Mouse (Mus musculus): ENCODE data around the gene 4930522H14Rik. TPM values are rescaled to one million over a fixed set of nuclear protein-coding genes. Genes with fewer than 3 reads are reported as not detected.

Gene 4930522H14Rik
- total RNA-seq (2012; rRNA removed), result not detected in 2 replicates

GRCm38 (mm10) chr4:109531111-109531510 is at the start of gene 4930522H14Rik:
Gene 4930522H14Rik (minus strand): TSS chr4:109531297.
- in situ Hi-C loops (cut with MboI; ENCODE audit: low sequenced_read_pairs in 2 of 2, unreplicated experiment in 2 of 2), result no loop called here

DNA sequence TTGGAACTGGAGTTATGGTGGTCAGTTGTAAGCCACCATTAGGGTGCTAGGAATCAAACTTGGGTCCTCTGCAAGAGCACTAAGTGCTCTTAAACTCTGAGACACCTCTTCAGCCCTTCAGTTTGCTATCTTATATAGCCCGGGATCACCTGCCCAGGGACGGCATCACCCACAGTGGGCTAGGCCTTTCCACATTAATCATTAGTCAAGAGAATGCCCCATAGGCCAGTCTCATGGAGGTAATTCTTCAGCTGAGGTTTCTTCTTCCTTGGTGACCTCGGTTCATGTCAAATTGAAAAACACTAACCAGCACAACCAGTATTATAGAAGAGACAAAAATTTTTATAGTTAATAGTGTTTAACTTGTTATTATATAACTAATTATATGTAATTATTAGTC is 47.3 kb upstream of the 4930522H14Rik start:
- in situ Hi-C loops (cut with MboI; ENCODE audit: low sequenced_read_pairs in 2 of 2, unreplicated experiment in 2 of 2), result no loop called here
- no peak overlapping the region for H3K9ac ChIP-seq (ENCODE audit: insufficient read depth, low read depth, low read length, poor library complexity, severe bottlenecking)

More at GRCm38 (mm10) chr4:109531111-109531510, at the start of gene 4930522H14Rik:
- Histone ChIP-seq H3K27ac (ENCODE audit: insufficient read depth, low read depth, low read length, poor library complexity, severe bottlenecking) (no peak within 1 kb of the TSS), H3K36me3 (ENCODE audit: control insufficient read depth, insufficient read depth, low read length, poor library complexity, severe bottlenecking) (no peaks in the 10 kb centered on the region), H3K9me3 (ENCODE audit: control insufficient read depth, insufficient read depth, low read depth, low read length) (no peaks in the 10 kb centered on the region), H3K4me1 (ENCODE audit: control insufficient read depth in 2 of 2, insufficient read depth in 2 of 2, low read length in 2 of 2, poor library complexity in 1 of 2) (no peaks in the 10 kb centered on the region), H3K9ac (ENCODE audit: insufficient read depth, low read depth, low read length, poor library complexity, severe bottlenecking) (no peak within 1 kb of the TSS), H3K4me3 (ENCODE audit: insufficient read depth in 1 of 2, low read depth in 1 of 2, low read length in 2 of 2, poor library complexity in 1 of 2, severe bottlenecking in 1 of 2) (no peak within 1 kb of the TSS)
- DNase-seq (ENCODE audit: low read depth, low spot score), result no peak
- no peak for TF ChIP-seq CHD2 (IDR thresholded peaks at IDR 0.05; ENCODE audit: low read depth, low read length)
- TF ChIP-seq ZNF384 (IDR thresholded peaks at IDR 0.05; ENCODE audit: low read depth, low read length), result no peak
- no peak for TF ChIP-seq HCFC1 (IDR thresholded peaks at IDR 0.05; ENCODE audit: borderline replicate concordance, insufficient read depth, low read length)
- no peak for TF ChIP-seq MAFK (IDR thresholded peaks at IDR 0.05; ENCODE audit: insufficient read depth, low read depth, low read length)
- no peak for TF ChIP-seq ZC3H11A (IDR thresholded peaks at IDR 0.05; ENCODE audit: borderline replicate concordance, low read depth, low read length)

GRCm38 (mm10) chr4:109576933-109577332 is 45.8 kb upstream of the 4930522H14Rik start:
- no peaks in the 10 kb centered on the region for H3K4me1 ChIP-seq (ENCODE audit: control insufficient read depth in 2 of 2, insufficient read depth in 2 of 2, low read length in 2 of 2, poor library complexity in 1 of 2)
- DNase-seq (ENCODE audit: low read depth, low spot score), result no peak

More for the DNA sequence above, 47.3 kb upstream of the 4930522H14Rik start:
- H3K4me1 ChIP-seq (ENCODE audit: control insufficient read depth in 2 of 2, insufficient read depth in 2 of 2, low read length in 2 of 2, poor library complexity in 1 of 2), result no peaks in the 10 kb centered on the region
- H3K9me3 ChIP-seq (ENCODE audit: control insufficient read depth, insufficient read depth, low read depth, low read length), result no peaks in the 10 kb centered on the region
- TF ChIP-seq CHD2 (IDR thresholded peaks at IDR 0.05; ENCODE audit: low read depth, low read length) (no peak), HCFC1 (IDR thresholded peaks at IDR 0.05; ENCODE audit: borderline replicate concordance, insufficient read depth, low read length) (no peak), MAFK (IDR thresholded peaks at IDR 0.05; ENCODE audit: insufficient read depth, low read depth, low read length) (no peak), ZNF384 (IDR thresholded peaks at IDR 0.05; ENCODE audit: low read depth, low read length) (no peak), ZC3H11A (IDR thresholded peaks at IDR 0.05; ENCODE audit: borderline replicate concordance, low read depth, low read length) (no peak)
- H3K27ac ChIP-seq (ENCODE audit: insufficient read depth, low read depth, low read length, poor library complexity, severe bottlenecking), result no peak overlapping the region
- DNase-seq (ENCODE audit: low read depth, low spot score), result no peak
- no peaks in the 10 kb centered on the region for H3K36me3 ChIP-seq (ENCODE audit: control insufficient read depth, insufficient read depth, low read length, poor library complexity, severe bottlenecking)
- no peak overlapping the region for H3K4me3 ChIP-seq (ENCODE audit: insufficient read depth in 1 of 2, low read depth in 1 of 2, low read length in 2 of 2, poor library complexity in 1 of 2, severe bottlenecking in 1 of 2)

GRCm38 (mm10) chr4:109574845-109575244 is 43.7 kb upstream of the 4930522H14Rik start:
- peak overlapping the region in 1 of 2 experiments; percentile 42; a peak in 2 of 4 replicates for H3K4me3 ChIP-seq (ENCODE audit: insufficient read depth in 1 of 2, low read depth in 1 of 2, low read length in 2 of 2, poor library complexity in 1 of 2, severe bottlenecking in 1 of 2)
- no peak for TF ChIP-seq MAFK (IDR thresholded peaks at IDR 0.05; ENCODE audit: insufficient read depth, low read depth, low read length)
- TF ChIP-seq HCFC1 (IDR thresholded peaks at IDR 0.05; ENCODE audit: borderline replicate concordance, insufficient read depth, low read length), result no peak
- TF ChIP-seq ZC3H11A (IDR thresholded peaks at IDR 0.05; ENCODE audit: borderline replicate concordance, low read depth, low read length), result no peak
- TF ChIP-seq ZNF384 (IDR thresholded peaks at IDR 0.05; ENCODE audit: low read depth, low read length), result no peak
- TF ChIP-seq CHD2 (IDR thresholded peaks at IDR 0.05; ENCODE audit: low read depth, low read length), result no peak
- in situ Hi-C loops (cut with MboI; ENCODE audit: low sequenced_read_pairs in 2 of 2, unreplicated experiment in 2 of 2), result no loop called here
- DNase-seq (ENCODE audit: low read depth, low spot score), result no peak
- no peaks in the 10 kb centered on the region for H3K9me3 ChIP-seq (ENCODE audit: control insufficient read depth, insufficient read depth, low read depth, low read length)
- no peaks in the 10 kb centered on the region for H3K4me1 ChIP-seq (ENCODE audit: control insufficient read depth in 2 of 2, insufficient read depth in 2 of 2, low read length in 2 of 2, poor library complexity in 1 of 2)
- no peak overlapping the region for H3K9ac ChIP-seq (ENCODE audit: insufficient read depth, low read depth, low read length, poor library complexity, severe bottlenecking)
- H3K27ac ChIP-seq (ENCODE audit: insufficient read depth, low read depth, low read length, poor library complexity, severe bottlenecking), result no peak overlapping the region
- no peaks in the 10 kb centered on the region for H3K36me3 ChIP-seq (ENCODE audit: control insufficient read depth, insufficient read depth, low read length, poor library complexity, severe bottlenecking)

More at GRCm38 (mm10) chr4:109576933-109577332, 45.8 kb upstream of the 4930522H14Rik start:
- TF ChIP-seq ZC3H11A (IDR thresholded peaks at IDR 0.05; ENCODE audit: borderline replicate concordance, low read depth, low read length), result 0 out of 2 replicates have a peak, but pooled peaks have one; percentile 2
- TF ChIP-seq ZNF384 (IDR thresholded peaks at IDR 0.05; ENCODE audit: low read depth, low read length), result no peak
- Histone ChIP-seq H3K36me3 (ENCODE audit: control insufficient read depth, insufficient read depth, low read length, poor library complexity, severe bottlenecking) (no peaks in the 10 kb centered on the region), H3K27ac (ENCODE audit: insufficient read depth, low read depth, low read length, poor library complexity, severe bottlenecking) (no peak overlapping the region), H3K4me3 (ENCODE audit: insufficient read depth in 1 of 2, low read depth in 1 of 2, low read length in 2 of 2, poor library complexity in 1 of 2, severe bottlenecking in 1 of 2) (no peak overlapping the region), H3K9me3 (ENCODE audit: control insufficient read depth, insufficient read depth, low read depth, low read length) (no peaks in the 10 kb centered on the region), H3K9ac (ENCODE audit: insufficient read depth, low read depth, low read length, poor library complexity, severe bottlenecking) (no peak overlapping the region)
- in situ Hi-C loops (cut with MboI; ENCODE audit: low sequenced_read_pairs in 2 of 2, unreplicated experiment in 2 of 2), result no loop called here

DNA sequence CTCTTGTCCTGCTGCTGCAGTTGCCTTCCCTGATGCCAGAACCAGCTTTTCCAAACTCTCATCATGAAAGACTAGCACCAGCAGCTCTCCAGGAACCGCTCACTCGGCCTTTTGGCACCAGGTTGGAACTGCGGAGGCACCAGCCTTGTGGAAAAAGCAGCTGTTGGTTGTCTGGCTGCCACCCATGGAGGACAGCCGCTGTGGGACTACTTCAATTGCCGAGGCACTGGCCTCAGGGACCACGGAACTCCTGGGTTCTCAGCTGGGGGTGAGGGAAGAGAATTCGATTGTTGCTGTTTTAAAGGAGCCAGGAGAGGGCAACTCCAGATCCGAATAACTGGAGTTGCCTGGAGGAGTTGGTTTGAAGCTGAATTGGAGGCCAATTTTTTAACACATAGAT is 43.2 kb upstream of the 4930522H14Rik start:
- in situ Hi-C loops (cut with MboI; ENCODE audit: low sequenced_read_pairs in 2 of 2, unreplicated experiment in 2 of 2), result no loop called here
- no peak for DNase-seq (ENCODE audit: low read depth, low spot score)
- Histone ChIP-seq H3K4me3 (ENCODE audit: insufficient read depth in 1 of 2, low read depth in 1 of 2, low read length in 2 of 2, poor library complexity in 1 of 2, severe bottlenecking in 1 of 2) (peak overlapping the region in 1 of 2 experiments; percentile 42; a peak in 2 of 4 replicates), H3K27ac (ENCODE audit: insufficient read depth, low read depth, low read length, poor library complexity, severe bottlenecking) (no peak overlapping the region), H3K9me3 (ENCODE audit: control insufficient read depth, insufficient read depth, low read depth, low read length) (no peaks in the 10 kb centered on the region), H3K9ac (ENCODE audit: insufficient read depth, low read depth, low read length, poor library complexity, severe bottlenecking) (no peak overlapping the region), H3K36me3 (ENCODE audit: control insufficient read depth, insufficient read depth, low read length, poor library complexity, severe bottlenecking) (no peaks in the 10 kb centered on the region), H3K4me1 (ENCODE audit: control insufficient read depth in 2 of 2, insufficient read depth in 2 of 2, low read length in 2 of 2, poor library complexity in 1 of 2) (no peaks in the 10 kb centered on the region)
- TF ChIP-seq CHD2 (IDR thresholded peaks at IDR 0.05; ENCODE audit: low read depth, low read length) (no peak), ZNF384 (IDR thresholded peaks at IDR 0.05; ENCODE audit: low read depth, low read length) (no peak), MAFK (IDR thresholded peaks at IDR 0.05; ENCODE audit: insufficient read depth, low read depth, low read length) (no peak), HCFC1 (IDR thresholded peaks at IDR 0.05; ENCODE audit: borderline replicate concordance, insufficient read depth, low read length) (no peak), ZC3H11A (IDR thresholded peaks at IDR 0.05; ENCODE audit: borderline replicate concordance, low read depth, low read length) (no peak)
